Mouse (Mus musculus) mesoderm, embryonic 11.5 days (tissue): ENCODE data around the gene Dnajc15.
A peak's percentile ranks its signal among the peaks of the same experiment; 100 is the strongest.

Source experiments
- DNase-seq: peaks from one replicate; pipeline ENCODE4 v3.0.0-alpha.2; 2012; ENCODE audit warnings: low read depth, low spot score

Dnajc15 gene

GRCm38 (mm10) chr14:77860841-77861560, 13.9 kb downstream of the Dnajc15 start:
- DNase-seq: no peak

DNA sequence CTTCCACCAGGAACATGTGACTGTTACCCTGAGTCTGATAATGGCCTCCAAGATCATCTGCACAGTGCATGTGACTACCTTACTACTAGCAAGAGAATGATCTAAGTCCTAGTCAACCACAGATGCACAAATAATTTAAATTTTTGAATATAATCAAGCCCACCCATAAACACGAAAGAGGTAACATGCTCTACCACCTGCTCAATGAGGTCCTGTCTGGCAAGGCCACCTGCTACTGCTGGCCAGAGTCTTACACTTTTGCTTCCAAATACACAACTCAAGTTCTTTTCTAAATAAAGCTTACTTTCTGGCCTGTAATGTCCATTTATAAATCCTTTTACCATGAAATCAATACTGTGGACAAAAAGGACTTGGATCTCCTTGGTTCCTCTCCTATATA, 15.0 kb downstream of the Dnajc15 start:
- DNase-seq: no peak

- no peak for DNase-seq
Measured at GRCm38 (mm10) chr14:77853951-77854350, 21.0 kb downstream of the Dnajc15 start.

DNA sequence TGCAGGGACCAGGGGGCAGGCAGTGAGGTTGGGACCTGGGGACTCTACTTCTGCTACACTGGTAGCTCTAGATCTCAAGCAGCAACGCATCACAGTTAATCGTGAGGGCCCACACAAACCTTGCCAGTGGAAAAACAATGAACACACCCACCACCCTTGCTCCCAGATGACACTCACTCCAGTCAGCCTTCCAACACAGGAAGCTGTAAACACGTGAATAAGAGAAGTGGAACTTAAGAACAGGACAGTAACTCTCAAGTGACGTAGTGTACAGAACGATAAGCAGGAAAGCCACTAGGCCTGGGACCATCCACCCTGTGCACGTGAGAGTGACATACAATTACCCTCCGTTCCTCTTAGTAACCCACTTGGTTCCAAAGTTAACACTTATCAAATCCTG, 25.1 kb downstream of the Dnajc15 start:
- DNase-seq: no peak

- no peak for DNase-seq
Measured at GRCm38 (mm10) chr14:77848349-77848748, 26.6 kb downstream of the Dnajc15 start.

GRCm38 (mm10) chr14:77846206-77846605, 28.7 kb downstream of the Dnajc15 start:
- no peak for DNase-seq

GRCm38 (mm10) chr14:77845479-77845878, 29.4 kb downstream of the Dnajc15 start:
- no peak for DNase-seq

GRCm38 (mm10) chr14:77840574-77840973, 34.4 kb downstream of the Dnajc15 start:
- no peak for DNase-seq

- DNase-seq: no peak
Measured at GRCm38 (mm10) chr14:77840078-77840477, 34.8 kb downstream of the Dnajc15 start.

DNA sequence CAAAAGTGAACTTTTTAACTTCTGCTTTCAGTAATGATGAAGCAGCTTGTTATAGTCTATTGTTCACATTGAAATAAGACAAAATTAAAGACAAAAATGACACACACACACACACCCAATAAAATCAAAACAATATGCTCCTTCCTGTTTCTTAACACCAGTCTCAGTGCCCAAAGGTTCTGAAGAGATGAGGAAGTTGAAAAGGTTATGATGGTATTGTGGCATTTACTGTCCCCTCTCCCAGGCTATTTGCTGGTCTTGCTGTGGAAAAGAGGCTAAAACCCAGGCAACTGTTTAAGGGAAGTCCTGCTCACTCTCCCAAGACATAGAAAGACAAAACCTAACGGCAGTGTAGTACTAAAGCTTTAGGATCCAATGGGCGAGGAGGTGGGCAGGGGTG, 38.1 kb downstream of the Dnajc15 start:
- no peak for DNase-seq

GRCm38 (mm10) chr14:77832359-77832758, 42.6 kb downstream of the Dnajc15 start:
- no peak for DNase-seq

- no peak for DNase-seq
Measured at GRCm38 (mm10) chr14:77831936-77832335, 43.0 kb downstream of the Dnajc15 start.

GRCm38 (mm10) chr14:77829673-77830072, 45.3 kb downstream of the Dnajc15 start:
- DNase-seq: no peak

DNA sequence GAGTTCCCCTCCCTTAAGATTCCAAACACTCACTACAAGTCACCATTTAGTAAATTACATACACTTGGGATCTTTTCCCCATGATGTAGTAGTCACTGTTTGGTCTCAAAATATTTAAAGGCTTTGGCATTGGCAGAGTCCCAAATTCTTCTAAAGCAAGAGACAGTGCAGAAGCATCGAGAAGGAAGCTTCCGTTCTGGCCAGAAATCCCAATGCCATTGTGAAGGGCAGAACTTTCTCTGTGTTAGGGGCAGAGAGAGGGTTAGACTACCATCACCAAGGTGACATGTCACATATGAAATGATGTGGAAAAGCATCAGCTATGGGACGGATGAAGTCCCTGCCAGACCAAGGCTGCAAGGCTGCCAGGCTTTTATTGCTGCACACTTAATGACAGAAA, 49.0 kb downstream of the Dnajc15 start:
- DNase-seq: no peak

DNA sequence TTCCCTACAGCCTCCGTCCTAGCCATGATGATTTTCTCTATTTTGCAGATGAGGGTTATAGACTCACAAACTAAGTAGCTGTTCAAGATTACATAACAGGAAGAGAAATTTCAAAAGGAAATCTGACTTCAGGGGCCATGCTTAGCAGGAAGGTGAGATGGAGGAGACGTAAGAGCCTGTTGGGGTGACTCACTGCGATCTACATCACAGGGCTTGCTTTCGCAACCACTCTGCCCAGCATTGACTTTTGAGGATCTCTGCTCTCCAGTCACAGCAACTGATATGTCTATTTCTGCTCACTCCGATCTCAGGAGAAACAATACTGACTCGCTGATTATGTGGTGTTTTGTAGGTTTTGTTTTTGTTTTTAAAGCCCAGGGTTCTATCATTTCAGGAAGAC, 49.8 kb downstream of the Dnajc15 start:
- DNase-seq: no peak

- DNase-seq: no peak
Measured at GRCm38 (mm10) chr14:77819841-77820240, 55.1 kb downstream of the Dnajc15 start.

GRCm38 (mm10) chr14:77817561-77817960, 57.4 kb downstream of the Dnajc15 start:
- DNase-seq: no peak

DNA sequence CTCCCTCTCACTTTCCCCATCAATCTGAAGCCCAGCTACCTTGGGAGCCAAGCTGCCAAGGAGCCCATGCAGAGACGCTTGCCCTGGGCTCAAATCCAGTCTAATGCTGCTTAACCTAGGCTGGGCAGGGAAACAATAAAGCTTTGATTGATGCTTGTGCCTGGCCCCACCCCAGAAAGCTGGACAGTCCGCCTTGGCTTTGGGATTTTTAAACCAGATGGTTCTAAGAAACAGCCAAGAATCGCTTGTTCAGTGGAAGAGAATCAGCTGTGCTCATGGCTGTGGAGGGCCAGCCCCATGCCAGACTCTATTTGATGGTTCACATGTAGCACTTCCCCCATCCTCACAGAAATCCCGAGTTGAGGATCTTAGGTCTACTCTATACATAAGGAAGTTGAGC, 60.0 kb downstream of the Dnajc15 start:
- no peak for DNase-seq

DNA sequence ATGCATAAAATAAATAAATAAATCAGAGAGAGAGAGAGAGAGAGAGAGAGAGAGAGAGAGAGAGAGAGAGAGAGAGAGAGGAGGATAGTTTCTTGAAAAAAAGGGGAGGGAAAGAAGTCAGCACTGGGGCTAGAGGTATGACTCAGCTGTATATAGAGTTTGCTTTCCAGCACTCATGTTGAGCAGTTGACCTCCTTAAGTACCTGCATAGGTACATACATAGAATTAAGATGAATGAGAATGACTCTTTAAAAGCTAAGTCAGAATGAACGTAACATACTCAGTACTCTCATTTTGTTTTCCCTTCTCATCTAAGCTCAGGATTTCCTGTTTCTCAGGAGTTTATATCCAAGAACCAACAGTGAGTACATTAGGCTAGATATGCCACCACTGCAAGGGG, 62.0 kb downstream of the Dnajc15 start:
- no peak for DNase-seq

GRCm38 (mm10) chr14:77811466-77811865, 63.5 kb downstream of the Dnajc15 start:
- no peak for DNase-seq

- no peak for DNase-seq
Measured at GRCm38 (mm10) chr14:77807836-77808235, 67.1 kb downstream of the Dnajc15 start.

DNA sequence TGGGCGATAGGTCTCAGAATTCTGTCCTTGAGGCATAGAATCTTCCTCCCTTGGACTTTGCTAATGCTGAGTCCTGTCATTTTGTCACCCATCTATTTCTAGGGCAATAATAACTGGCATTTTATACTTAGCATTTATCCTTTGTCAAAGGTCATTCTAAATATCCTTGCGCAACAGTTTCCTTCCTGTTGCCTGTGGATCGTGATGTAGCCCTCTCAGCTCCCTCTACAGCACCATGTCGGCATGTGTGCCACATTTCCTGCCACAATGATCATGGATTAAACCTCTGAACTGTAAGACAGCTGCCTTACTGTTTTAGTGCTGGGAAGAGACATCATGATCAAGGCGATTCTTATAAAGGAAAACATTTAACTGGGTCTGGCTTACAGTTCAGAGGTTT, 68.6 kb downstream of the Dnajc15 start:
- DNase-seq: no peak

GRCm38 (mm10) chr14:77802268-77802630, 72.7 kb downstream of the Dnajc15 start:
- peak; percentile 16 for DNase-seq
